Mouse (Mus musculus) gastrocnemius, postnatal 14 days (tissue): Measurements from ENCODE around the gene Adam22. TPM values are rescaled to one million over a fixed set of nuclear protein-coding genes. Genes with fewer than 3 reads are reported as not detected.

Source experiments
- DNase-seq: peaks from one replicate; pipeline ENCODE4 v3.0.0; 2021; ENCODE audit warnings: mixed read lengths
- intact Hi-C: fragments of 180-260 bp; cut with DNase I; formaldehyde crosslinking; loops from one replicate; pipeline ENCODE4 v1.15.1; 2025; ENCODE audit warnings: low total_unique reads
- total RNA-seq, 2 experiments: library from RNA; stranded (reverse); gene quantifications; 2 replicates each; pipeline ENCODE4 v1.2.3; 2021

Gene Adam22
- total RNA-seq, 2 experiments from 2014 or later: 4.3 to 4.8 TPM

- intact Hi-C loops: no loop called here
- no peak for DNase-seq
Measured at GRCm38 (mm10) chr5:8341676-8342075, 26.3 kb downstream of the Adam22 start.

DNA sequence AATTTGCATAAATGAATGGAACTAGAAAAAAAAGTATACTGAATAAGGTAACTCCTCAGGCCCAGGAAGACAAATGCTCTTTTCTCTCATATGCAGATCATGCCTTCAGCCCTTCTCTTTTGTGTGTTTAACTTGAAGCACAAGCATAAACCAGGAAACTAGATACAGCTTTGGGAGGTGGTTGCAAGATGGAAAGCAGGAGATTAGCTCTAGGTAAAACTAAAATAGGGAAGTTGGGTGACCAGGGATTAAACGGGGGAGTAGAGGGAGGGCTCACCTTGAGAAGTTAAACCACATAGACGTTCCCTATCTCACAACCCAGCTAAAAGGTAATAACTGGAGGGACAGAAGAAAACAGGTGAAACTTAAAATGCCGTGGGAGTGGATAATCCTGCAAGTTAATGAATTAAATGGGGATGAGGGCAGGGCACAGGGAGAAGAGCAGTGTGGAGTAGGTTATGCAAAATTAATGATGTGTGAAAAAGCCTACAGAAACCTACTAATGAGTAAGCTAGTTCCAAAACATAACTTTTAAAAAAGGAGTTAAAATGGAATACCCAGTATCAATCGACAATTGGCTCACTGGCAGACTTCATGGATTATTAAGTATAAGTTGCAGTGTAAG lies 40.2 kb downstream of the Adam22 start:
- intact Hi-C loops: no loop called here
- DNase-seq: no peak

GRCm38 (mm10) chr5:8326671-8327070 lies 41.3 kb downstream of the Adam22 start:
- intact Hi-C loops: no loop called here
- no peak for DNase-seq

- no peak for DNase-seq
- intact Hi-C loops: no loop called here
Measured at GRCm38 (mm10) chr5:8312324-8312723, 55.6 kb downstream of the Adam22 start.

- intact Hi-C loops: no loop called here
- peak; percentile 13 for DNase-seq
Measured at GRCm38 (mm10) chr5:8310907-8311306, 57.1 kb downstream of the Adam22 start.

GRCm38 (mm10) chr5:8297719-8298419 lies 70.1 kb downstream of the Adam22 start:
- intact Hi-C loops: no loop called here
- peak; percentile 18 for DNase-seq

DNA sequence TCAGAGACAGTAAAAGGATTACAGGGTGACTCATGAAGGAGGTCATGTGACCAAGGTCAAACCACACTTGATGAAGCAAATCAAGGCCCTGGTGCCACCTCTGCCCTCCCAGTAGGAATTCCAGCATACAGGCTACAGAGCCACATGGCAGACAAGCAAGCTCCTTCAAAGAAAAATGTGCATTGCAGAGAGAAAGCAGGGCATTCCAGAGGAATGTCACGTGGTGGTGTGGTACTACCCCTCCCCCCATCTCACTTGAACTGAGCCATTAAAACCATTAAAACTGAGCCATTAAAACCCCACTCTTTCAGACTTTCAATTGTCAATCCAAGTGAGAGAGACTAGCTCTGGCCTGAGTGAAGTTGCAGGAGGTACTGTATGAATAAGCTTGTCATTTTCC lies 74.7 kb downstream of the Adam22 start:
- DNase-seq: no peak
- intact Hi-C loops: no loop called here

- intact Hi-C loops: no loop called here
- DNase-seq: no peak
Measured at GRCm38 (mm10) chr5:8291496-8291895, 76.5 kb downstream of the Adam22 start.

DNA sequence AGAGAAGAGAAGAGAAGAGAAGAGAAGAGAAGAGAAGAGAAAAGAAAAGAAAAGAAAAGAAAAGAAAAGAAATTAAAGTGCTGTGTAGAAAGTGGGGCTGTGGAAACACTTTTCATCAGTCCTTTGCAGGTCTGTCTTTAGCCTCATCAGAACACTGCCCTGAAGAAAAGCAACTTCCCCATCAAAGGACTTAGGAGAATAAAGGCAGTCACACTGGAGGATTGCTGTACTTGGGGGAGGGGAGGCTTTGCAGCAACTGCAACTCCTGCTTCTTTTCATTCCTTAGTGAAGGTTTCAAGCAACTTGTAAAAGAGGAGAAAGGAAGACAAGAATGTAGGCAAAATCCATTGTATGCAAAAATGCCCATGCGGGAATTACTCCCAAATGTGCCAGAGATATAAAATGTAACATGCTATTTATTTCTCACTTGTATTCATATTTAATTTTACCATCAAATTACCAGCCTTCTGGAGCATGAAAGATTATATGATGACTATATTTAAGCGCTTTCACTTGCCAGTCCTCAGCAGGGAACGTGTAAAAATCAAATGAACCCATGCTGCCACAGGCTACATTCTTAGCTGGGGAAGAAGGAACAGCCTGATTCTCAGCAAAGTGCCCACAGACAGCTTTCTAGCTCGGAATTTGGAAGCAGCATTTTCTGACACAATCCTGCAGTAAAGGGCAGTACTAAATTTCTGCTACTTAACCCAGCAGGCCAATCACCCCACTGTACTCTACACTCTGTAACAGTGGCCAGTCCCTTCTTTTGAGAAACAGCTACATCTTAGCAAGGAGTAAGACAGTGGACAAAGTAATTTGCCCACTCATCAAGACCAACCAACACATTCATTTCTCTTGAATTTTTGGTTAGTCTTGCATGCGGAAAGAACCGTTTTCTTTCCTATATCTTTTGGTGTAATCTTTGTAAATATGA lies 78.0 kb downstream of the Adam22 start:
- DNase-seq: no peak
- intact Hi-C loops: no loop called here

DNA sequence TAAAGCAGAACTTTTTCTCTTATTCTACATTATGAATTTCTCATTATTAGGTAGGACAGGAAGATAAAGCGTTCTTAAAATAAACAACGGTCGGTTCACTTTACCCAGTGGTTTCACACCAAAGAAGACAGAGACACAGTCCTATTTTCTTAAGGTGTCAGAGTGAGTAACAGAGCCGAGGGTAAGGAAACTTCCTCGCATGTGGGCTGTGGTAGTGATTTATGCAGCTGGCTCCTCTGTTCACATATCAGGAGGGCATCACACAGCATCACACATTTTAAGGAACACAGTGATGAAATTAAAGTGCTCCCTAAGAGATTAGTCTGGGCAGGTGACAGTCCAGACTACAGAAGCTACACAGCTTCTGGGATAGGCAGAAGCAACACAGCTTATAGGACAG lies 83.8 kb downstream of the Adam22 start:
- intact Hi-C loops: no loop called here
- no peak for DNase-seq

DNA sequence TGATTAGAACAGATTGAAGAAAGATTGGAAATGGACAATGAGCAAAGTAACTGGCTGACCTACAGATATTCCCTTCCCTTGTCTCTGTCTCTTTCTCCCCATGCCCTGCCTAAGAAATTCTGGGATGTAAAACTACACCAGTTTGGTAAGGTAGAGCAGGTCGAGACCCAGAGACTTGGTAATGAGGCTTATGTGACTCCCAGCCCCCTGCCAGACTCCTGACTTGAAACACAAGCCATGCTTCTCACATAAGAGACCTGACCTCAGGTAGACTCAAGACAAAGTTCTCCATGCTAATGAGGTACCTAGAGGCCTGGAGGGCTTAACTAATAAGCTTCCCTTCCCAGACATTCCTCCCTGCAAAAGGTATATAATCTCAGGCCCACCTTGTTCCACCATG lies 91.8 kb downstream of the Adam22 start:
- no peak for DNase-seq
- intact Hi-C loops: no loop called here

- intact Hi-C loops: no loop called here
- no peak for DNase-seq
Measured at GRCm38 (mm10) chr5:8257366-8257765, 110.6 kb downstream of the Adam22 start.

DNA sequence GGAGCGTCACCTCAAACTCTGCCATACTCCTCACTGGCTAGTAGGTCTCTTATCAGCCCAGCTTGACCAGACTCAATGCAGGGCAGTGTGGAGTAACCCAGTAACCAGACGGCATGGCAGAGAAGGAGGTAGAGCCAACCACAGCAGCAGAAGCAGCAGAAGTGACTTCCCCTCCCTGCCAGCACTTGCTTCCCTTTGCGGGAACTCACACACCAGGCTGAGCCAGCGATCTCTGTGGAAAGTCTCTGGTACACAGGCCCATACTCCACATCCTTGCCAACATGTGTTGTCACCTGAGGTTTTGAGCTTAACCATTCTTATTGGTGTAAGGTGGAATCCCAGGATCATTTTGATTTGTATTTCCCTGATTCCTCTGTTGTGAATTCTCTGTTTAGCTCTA lies 111.5 kb downstream of the Adam22 start:
- intact Hi-C loops: no loop called here
- DNase-seq: no peak

DNA sequence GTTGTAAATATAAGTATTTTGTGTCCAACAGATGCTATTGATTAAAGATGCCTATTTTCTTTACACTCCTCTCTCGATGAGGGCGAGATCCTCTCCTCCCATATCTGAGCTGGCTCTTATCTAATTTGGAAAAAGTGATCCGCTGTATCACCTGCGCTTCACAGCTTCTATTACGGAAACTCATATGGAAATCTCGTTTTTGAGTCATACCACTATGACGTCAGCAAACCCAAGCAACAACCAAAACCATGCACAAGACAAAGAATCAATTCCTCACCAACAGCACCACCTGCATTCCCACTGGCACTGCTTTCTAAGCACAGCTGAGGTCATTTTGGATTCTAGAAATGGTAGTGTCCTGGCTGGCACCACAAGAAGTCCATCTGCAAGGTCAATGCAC lies 123.3 kb downstream of the Adam22 start:
- intact Hi-C loops: no loop called here
- DNase-seq: no peak

DNA sequence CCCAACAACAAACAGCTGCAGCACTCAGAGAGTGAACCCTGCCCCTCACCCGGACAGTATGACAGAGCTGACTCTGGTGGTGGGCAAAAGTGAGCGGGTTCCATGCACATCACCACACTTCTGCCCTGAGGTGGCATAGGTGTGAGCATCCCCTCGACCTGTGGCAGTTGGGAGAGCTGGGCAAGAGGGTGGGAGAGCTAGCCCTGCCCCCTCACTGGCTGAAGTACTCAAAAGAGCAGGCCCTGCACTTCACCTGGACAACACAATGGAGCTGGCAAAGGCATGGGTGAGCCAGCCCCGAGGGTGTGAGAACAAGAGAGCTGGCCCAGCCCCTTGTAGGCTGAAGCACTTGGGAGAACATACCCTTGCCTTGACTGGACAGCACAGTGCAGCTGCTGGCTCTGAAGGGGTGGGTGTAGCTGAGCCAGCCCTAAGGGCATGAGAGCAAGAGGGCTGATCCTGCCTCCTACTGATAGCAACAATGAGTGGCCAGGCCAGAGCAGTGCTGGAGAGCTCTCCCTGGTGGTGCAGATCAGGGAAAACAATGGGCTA lies 124.8 kb downstream of the Adam22 start:
- intact Hi-C loops: no loop called here
- no peak for DNase-seq

DNA sequence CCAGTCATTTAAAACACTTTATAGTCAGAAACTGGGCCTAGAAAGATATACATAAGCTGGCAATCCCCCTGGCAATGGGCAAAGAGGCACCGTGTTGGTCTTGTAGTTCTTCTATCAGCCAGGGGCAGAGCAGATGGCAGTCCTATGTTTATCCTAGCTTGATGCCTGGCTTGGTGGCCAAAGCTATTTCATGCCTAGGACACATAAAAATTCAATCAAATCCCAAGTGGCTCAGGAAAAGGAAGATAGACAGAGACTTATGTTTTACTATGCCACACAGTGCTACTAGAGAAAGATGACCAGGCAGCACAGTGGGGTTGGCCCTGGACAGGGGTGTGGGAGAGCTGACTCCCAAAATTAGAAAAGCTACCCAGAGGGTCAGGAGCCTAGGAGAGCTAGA lies 125.3 kb downstream of the Adam22 start:
- intact Hi-C loops: no loop called here
- DNase-seq: no peak

GRCm38 (mm10) chr5:8227073-8227472 lies 140.9 kb downstream of the Adam22 start:
- intact Hi-C loops: loop anchor here (5.0 kb wide), 1 partner anchor 170 kb away; no protein-coding TSS in a partner anchor

GRCm38 (mm10) chr5:8224321-8224705 lies 143.6 kb downstream of the Adam22 start:
- DNase-seq: no peak
- intact Hi-C loops: no loop called here

More at GRCm38 (mm10) chr5:8227073-8227472, 140.9 kb downstream of the Adam22 start:
- DNase-seq: no peak

DNA sequence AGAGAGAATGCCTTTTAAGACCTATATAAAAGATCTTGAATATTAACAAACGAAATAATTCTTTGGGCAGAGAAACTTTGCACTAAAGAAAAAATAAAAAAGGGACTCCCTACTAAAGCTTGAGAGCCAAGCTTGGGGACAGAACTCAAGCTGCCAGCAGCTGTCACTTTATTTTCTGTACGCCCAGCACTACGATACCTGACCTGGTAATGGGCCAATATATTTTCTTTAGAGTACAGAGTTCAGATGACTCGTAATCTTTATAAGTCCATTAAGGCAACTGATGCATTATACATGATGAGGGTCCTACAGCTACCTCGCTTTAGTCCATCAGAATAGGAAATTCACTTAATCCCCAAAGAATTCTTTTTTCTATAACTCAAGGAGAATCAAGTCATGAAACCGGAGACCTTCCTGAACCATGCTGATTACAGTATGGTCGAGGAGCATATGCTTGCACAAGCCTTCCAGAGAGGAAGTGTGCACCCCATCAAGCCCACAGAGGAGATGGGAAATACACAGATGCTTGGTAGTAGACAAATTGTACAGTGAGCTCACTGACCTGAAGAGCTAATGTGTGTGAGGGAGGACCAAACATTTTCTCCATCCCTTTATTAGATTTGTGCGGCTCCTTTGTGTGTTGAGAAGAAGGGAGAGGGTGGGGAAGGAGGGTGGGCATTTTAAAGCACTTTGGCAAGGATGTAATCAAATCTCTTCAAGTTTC lies 144.2 kb downstream of the Adam22 start:
- intact Hi-C loops: no loop called here
- DNase-seq: no peak
